Mouse (Mus musculus) brain, embryonic 14.5 days (tissue): ENCODE data around the gene Srd5a1.

Experiments
- CTCF ChIP-seq: fragments of 200-500 bp; IDR thresholded peaks from 2 replicates; pipeline ENCODE4 v1.5.1; 2012; ENCODE audit warnings: inconsistent platforms, mild to moderate bottlenecking, moderate library complexity, borderline replicate concordance; ENCODE audit not compliant: insufficient read depth, insufficient read length; ENCODE audit errors: extremely low read depth
- POLR2A ChIP-seq: fragments of 200-500 bp; IDR thresholded peaks from 2 replicates; pipeline ENCODE4 v1.6.1; 2012; ENCODE audit warnings: mild to moderate bottlenecking, inconsistent platforms, borderline replicate concordance; ENCODE audit not compliant: poor library complexity, insufficient read depth, insufficient read length, severe bottlenecking; ENCODE audit errors: extremely low read depth

DNA sequence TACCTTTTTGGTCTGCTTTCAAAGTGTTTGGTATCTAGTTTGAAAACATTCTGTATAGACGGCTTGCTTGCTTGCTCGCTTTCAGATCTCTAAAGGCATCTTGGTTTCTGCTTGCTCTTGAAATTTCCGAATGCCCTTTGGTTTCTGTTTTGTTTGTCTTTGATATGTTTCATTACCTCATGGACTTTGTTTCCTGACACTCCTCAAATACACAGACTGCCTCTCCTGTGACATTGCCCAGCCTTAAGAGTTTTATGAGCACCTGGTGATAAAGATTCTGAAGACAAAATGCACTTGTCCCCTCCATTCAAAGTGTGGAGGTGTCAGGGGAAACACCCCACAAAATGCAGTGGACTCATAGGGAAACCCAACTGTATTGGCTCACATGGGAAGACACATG, 47.3 kb downstream of the Srd5a1 start:
- TF ChIP-seq CTCF (no peak), POLR2A (no peak)
